Mouse (Mus musculus) heart, embryonic 16.5 days (tissue): ENCODE results near the gene Col2a1. TPM values are rescaled to one million over a fixed set of nuclear protein-coding genes. Genes with fewer than 3 reads are reported as not detected.

Experiments
- ATAC-seq: fragments of 200-750 bp; cut with Nextera tagmentation; replicated peaks from 2 replicates; pipeline ENCODE4 v1.8.0; 2017; ENCODE audit warnings: moderate number of reproducible peaks; ENCODE audit not compliant: insufficient read depth, low FRiP score; ENCODE audit errors: extremely low read depth
- H3K27ac ChIP-seq: fragments of 300-500 bp; sonication (generic); 2 replicates; pipeline ENCODE4 v1.5.1; 2014; ENCODE audit warnings: mild to moderate bottlenecking, low read length, control low read depth, moderate library complexity
- H3K27me3 ChIP-seq: fragments of 300-500 bp; sonication (generic); 2 replicates; pipeline ENCODE4 v1.6.1; 2014; ENCODE audit warnings: low read length, mixed read lengths; ENCODE audit not compliant: control insufficient read depth, insufficient read depth
- H3K36me3 ChIP-seq: fragments of 300-500 bp; sonication (generic); 2 replicates; pipeline ENCODE4 v1.6.1; 2014; ENCODE audit not compliant: control insufficient read depth, insufficient read depth
- H3K4me1 ChIP-seq: fragments of 300-500 bp; sonication (generic); 2 replicates; pipeline ENCODE4 v1.6.1; 2014; ENCODE audit warnings: low read length, mixed read lengths; ENCODE audit not compliant: control insufficient read depth, insufficient read depth
- H3K4me2 ChIP-seq: fragments of 300-500 bp; sonication (generic); 2 replicates; pipeline ENCODE4 v1.6.1; 2014; ENCODE audit warnings: low read depth, mild to moderate bottlenecking, control low read depth, low read length
- H3K4me3 ChIP-seq: fragments of 300-500 bp; sonication (generic); 2 replicates; pipeline ENCODE4 v1.5.1; 2014; ENCODE audit warnings: mild to moderate bottlenecking, control low read depth, low read length
- H3K9ac ChIP-seq: fragments of 300-500 bp; sonication (generic); 2 replicates; pipeline ENCODE4 v1.6.1; 2014; ENCODE audit warnings: low read length, control low read depth
- H3K9me3 ChIP-seq: fragments of 300-500 bp; sonication (generic); replicated peaks from 2 replicates; pipeline ENCODE4 v1.6.1; 2016; ENCODE audit warnings: low read length; ENCODE audit not compliant: control insufficient read depth
- WGBS: fragments of 180-500 bp; shearing (Covaris S2); extraction: QIAGEN DNeasy Blood & Tissue Kit; methylation state at CpG from one replicate; pipeline ENCODE4 v1.1.7; 2014; 5-methylcytosine and 5-hydroxymethylcytosine counted together
- polyA plus RNA-seq: library from polyadenylated mRNA; unstranded; fragments of >200 nt; fragmentation: Nextera tagmentation; extraction: Ambion mirVana; gene quantifications from 2 replicates; pipeline ENCODE4 v1.2.1, GENCODE M21; 2015

Gene Col2a1
- polyA plus RNA-seq, 1 experiment from 2014 or later: 11.8 TPM

GRCm38 (mm10) chr15:97927018-97927417 is 77.5 kb downstream of the Col2a1 start:
- Histone ChIP-seq H3K36me3 (no peaks in the 10 kb centered on the region), H3K4me3 (no peak overlapping the region), H3K27ac (no peak overlapping the region), H3K4me1 (peaks cover 19% of the 10 kb centered on the region), H3K9me3 (no peaks in the 10 kb centered on the region), H3K4me2 (0 out of 2 replicates have a peak overlapping the region, but pooled peaks have one; percentile 4), H3K27me3 (no peaks in the 10 kb centered on the region; the same call in 1 of the 2 replicates), H3K9ac (no peak overlapping the region)
- WGBS: 50% methylated on average over 4 of the region's 4 CpGs
- no peak for ATAC-seq

Other genes starting within 250 kb of the Col2a1 start
- 26.3 and 28.7 TPM in 2 replicates for gene Rapgef3, start 236.7 kb downstream of the Col2a1 start, polyA plus RNA-seq
- gene Slc48a1, start 226.2 kb downstream of the Col2a1 start, polyA plus RNA-seq: 71.0 and 76.0 TPM in 2 replicates
- gene Hdac7, start 160.2 kb downstream of the Col2a1 start, polyA plus RNA-seq: 30.9 and 31.7 TPM in 2 replicates
- gene Vdr, start 94.1 kb downstream of the Col2a1 start, polyA plus RNA-seq: 1.1 and 1.5 TPM in 2 replicates
- gene Tmem106c, start 40.5 kb downstream of the Col2a1 start, polyA plus RNA-seq: 37.7 and 38.0 TPM in 2 replicates
- gene Pfkm, start 87.9 kb upstream of the Col2a1 start, polyA plus RNA-seq: 145 and 157 TPM in 2 replicates
- gene Senp1, start 89.0 kb upstream of the Col2a1 start, polyA plus RNA-seq: 17.8 and 17.9 TPM in 2 replicates
- gene Asb8, start 160.9 kb upstream of the Col2a1 start, polyA plus RNA-seq: 91.2 and 91.7 TPM in 2 replicates
- 1.2 and 1.7 TPM in 2 replicates for gene Ccdc184, start 162.5 kb upstream of the Col2a1 start, polyA plus RNA-seq
- not detected in 2 replicates for gene Olfr288, start 190.8 kb upstream of the Col2a1 start, polyA plus RNA-seq
- gene Gm44579, start 216.3 kb upstream of the Col2a1 start, polyA plus RNA-seq: not detected in 2 replicates
- not detected in 2 replicates for gene Olfr287, start 216.4 kb upstream of the Col2a1 start, polyA plus RNA-seq
- gene Olfr286, start 229.8 kb upstream of the Col2a1 start, polyA plus RNA-seq: not detected in 2 replicates